Mouse (Mus musculus) E14TG2a.4 (cell line): ENCODE data around the gene Gucd1.

Source experiments
- CTCF ChIP-seq: conservative IDR thresholded peaks from 2 replicates; pipeline ENCODE4 v1.5.1; 2014; ENCODE audit warnings: low read length
- NANOG ChIP-seq: IDR thresholded peaks from 2 replicates; pipeline ENCODE4 v1.6.1; 2014; ENCODE audit warnings: borderline replicate concordance, low read length, mixed read lengths
- POU5F1 ChIP-seq: IDR thresholded peaks from 2 replicates; pipeline ENCODE4 v1.6.1; 2014; ENCODE audit warnings: low read length, borderline replicate concordance

- no peak for TF ChIP-seq CTCF
- no peak for TF ChIP-seq NANOG
- TF ChIP-seq POU5F1, result no peak
Observed at GRCm38 (mm10) chr10:75430633-75431032, 87.1 kb downstream of the Gucd1 start.
